Mouse (Mus musculus) small intestine, adult 2 months (tissue): Measurements from ENCODE around the gene Dnase1l2. TPM values are rescaled to one million over a fixed set of nuclear protein-coding genes. Genes with fewer than 3 reads are reported as not detected.

ENCODE experiments used
- H3K27ac ChIP-seq: fragments of 200-500 bp; 2 replicates; pipeline ENCODE4 v1.5.1; 2012; ENCODE audit warnings: low read depth, low read length, control low read depth, inconsistent platforms; ENCODE audit not compliant: insufficient read depth
- H3K27me3 ChIP-seq: fragments of 200-500 bp; 2 replicates; pipeline ENCODE4 v1.6.1; 2012; ENCODE audit warnings: mild to moderate bottlenecking, moderate library complexity, low read length, inconsistent platforms; ENCODE audit not compliant: control insufficient read depth, insufficient read depth
- H3K36me3 ChIP-seq: fragments of 200-500 bp; 2 replicates; pipeline ENCODE4 v1.6.1; 2012; ENCODE audit warnings: mild to moderate bottlenecking, low read length, control low read depth, inconsistent platforms; ENCODE audit not compliant: control insufficient read depth, insufficient read depth
- H3K4me1 ChIP-seq: fragments of 200-500 bp; 2 replicates; pipeline ENCODE4 v1.6.1; 2012; ENCODE audit warnings: low read length, inconsistent platforms, mixed read lengths; ENCODE audit not compliant: control insufficient read depth, insufficient read depth, insufficient read length
- H3K4me3 ChIP-seq: fragments of 200-500 bp; 2 replicates; pipeline ENCODE4 v1.5.1; 2012; ENCODE audit warnings: low read depth, mild to moderate bottlenecking, control low read depth, inconsistent platforms, low read length, moderate library complexity
- CTCF ChIP-seq: fragments of 200-500 bp; IDR thresholded peaks from 2 replicates; pipeline ENCODE4 v1.5.1; 2012; ENCODE audit warnings: low read depth, mild to moderate bottlenecking, control low read depth, inconsistent platforms, low read length, moderate library complexity, mixed read lengths; ENCODE audit not compliant: insufficient replicate concordance, insufficient read length; ENCODE audit errors: extremely low read depth
- POLR2A ChIP-seq: fragments of 200-500 bp; IDR thresholded peaks from 2 replicates; pipeline ENCODE4 v1.6.1; 2012; ENCODE audit warnings: low read depth, mild to moderate bottlenecking, control low read depth, inconsistent platforms, low read length, moderate library complexity
- WGBS: fragments of 180-500 bp; shearing (Covaris S2); methylation state at CpG from one replicate; pipeline ENCODE4 v1.1.7; 2018; 5-methylcytosine and 5-hydroxymethylcytosine counted together
- polyA plus RNA-seq: library from polyadenylated mRNA; depleted of rRNA; stranded (reverse); fragments of >200 nt; gene quantifications from 2 replicates; pipeline ENCODE4 v1.2.3, GENCODE M21; 2012

The Dnase1l2 gene
- polyA plus RNA-seq, 1 experiment: 4.8 TPM

DNA sequence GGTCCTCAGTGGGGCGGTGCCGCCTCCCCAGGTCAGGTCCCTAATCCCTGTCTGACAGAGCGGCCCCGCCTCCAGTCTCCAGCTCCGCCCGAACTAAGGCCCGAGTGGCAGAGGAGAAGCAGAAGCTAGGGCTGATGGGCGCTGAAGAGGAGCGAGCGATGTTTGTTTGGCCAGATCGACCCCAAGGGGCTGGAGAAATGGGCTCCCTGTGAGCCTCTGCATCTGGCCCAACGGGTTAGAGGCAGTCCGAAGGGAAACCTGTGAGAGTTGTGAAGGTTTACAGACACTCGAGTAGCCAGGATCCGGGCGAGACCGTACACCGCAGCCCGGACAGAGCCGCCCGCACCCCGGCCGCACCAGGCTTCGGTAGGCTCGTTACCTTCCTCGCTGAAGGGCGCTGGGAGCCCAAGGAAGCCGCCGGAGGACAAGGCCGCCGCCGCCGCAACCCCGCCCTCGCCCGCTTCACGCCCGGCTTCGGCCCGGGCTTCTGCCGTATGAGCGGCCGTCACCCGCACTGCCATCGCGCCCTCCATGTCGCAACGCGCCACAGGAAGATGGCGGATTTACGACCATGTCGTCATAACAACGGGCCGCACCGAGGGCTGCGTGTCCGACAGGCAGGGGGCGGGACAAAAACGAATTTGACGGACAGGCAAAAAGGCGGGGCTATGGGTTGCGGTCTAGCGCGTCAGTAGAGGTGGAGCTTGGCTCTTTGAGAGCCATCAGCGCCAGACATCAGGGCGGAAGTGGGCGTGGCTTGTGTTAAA, 12.0 kb upstream of the Dnase1l2 start:
- peak overlapping the region; percentile 89 for H3K4me3 ChIP-seq
- no peaks in the 10 kb centered on the region for H3K27me3 ChIP-seq
- H3K27ac ChIP-seq: peak overlapping the region; percentile 95
- under 1% methylated on average over 66 of the region's 67 CpGs for WGBS
- TF ChIP-seq POLR2A (peak; percentile 77), CTCF (no peak)
- peaks cover 10% of the 10 kb centered on the region for H3K36me3 ChIP-seq
- H3K4me1 ChIP-seq: 0 out of 2 replicates have a peak, but pooled peaks cover 2% of the 10 kb centered on the region

DNA sequence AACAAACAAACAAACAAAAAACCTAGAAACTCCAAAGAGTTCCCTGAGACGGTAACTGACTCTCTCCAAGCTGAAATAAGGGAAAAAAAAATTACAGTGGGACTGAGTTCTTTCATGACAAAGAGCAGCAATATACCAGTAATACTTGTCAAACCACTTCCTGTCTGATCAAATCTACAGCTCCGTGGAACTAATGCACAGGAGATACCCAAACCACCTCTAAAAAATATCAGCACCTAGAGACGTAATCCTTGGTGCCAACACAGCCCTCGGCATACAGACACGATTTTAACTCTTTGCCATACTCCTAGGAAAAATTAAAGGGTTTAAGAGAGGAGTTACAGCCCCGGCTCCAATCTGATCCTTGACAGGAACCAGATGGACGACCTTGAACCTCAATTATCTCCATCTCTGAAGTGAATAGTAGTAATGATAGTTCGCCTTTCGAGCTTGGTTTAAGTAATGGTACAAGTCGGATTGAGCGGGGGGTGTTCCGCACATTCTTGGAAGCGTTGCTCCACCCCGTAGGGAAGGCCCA, 11.4 kb upstream of the Dnase1l2 start:
- Histone ChIP-seq H3K36me3 (peaks cover 16% of the 10 kb centered on the region), H3K27ac (peak overlapping the region; percentile 95), H3K4me1 (0 out of 2 replicates have a peak, but pooled peaks cover 2% of the 10 kb centered on the region), H3K4me3 (peak overlapping the region; percentile 89), H3K27me3 (no peaks in the 10 kb centered on the region)
- TF ChIP-seq POLR2A (no peak), CTCF (no peak)
- under 1% methylated on average over 14 of the region's 14 CpGs for WGBS

GRCm38 (mm10) chr17:24453372-24453771, 10.5 kb upstream of the Dnase1l2 start:
- H3K4me1 ChIP-seq: 0 out of 2 replicates have a peak, but pooled peaks cover 2% of the 10 kb centered on the region
- no peak overlapping the region for H3K4me3 ChIP-seq
- H3K36me3 ChIP-seq: peaks cover 25% of the 10 kb centered on the region
- H3K27ac ChIP-seq: no peak overlapping the region
- no peak for TF ChIP-seq POLR2A
- no peak for TF ChIP-seq CTCF
- no peaks in the 10 kb centered on the region for H3K27me3 ChIP-seq
- 29% methylated on average over 2 of the region's 2 CpGs for WGBS

DNA sequence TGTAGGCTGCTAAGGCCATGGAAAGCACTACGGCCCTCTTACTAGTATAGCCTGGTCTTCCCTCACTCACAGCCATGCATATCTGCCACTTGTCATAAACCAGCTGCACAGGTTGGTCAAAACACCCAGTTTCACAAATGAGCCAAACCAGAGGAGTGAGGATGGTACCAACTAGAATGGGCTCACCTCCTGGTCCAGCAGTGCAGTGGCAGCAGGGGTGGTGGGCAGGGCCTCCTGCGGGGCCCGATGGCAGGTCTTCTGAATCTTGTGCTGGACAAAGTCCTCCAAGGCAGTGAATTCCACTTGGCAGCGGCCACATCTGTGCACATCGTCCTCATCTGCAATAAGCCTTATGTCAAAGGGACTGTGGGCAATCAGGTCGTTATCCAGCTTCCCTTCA, 8.3 kb upstream of the Dnase1l2 start:
- Histone ChIP-seq H3K36me3 (peaks cover 44% of the 10 kb centered on the region), H3K27me3 (no peaks in the 10 kb centered on the region), H3K4me3 (no peak overlapping the region), H3K27ac (no peak overlapping the region), H3K4me1 (0 out of 2 replicates have a peak, but pooled peaks cover 2% of the 10 kb centered on the region)
- 74% methylated on average over 6 of the region's 6 CpGs for WGBS
- TF ChIP-seq CTCF: no peak
- no peak for TF ChIP-seq POLR2A

GRCm38 (mm10) chr17:24449507-24449906, 6.6 kb upstream of the Dnase1l2 start:
- no peaks in the 10 kb centered on the region for H3K27me3 ChIP-seq
- no peak overlapping the region for H3K27ac ChIP-seq
- 88% methylated on average over 6 of the region's 6 CpGs for WGBS
- peaks cover 61% of the 10 kb centered on the region for H3K36me3 ChIP-seq
- H3K4me1 ChIP-seq: 0 out of 2 replicates have a peak, but pooled peaks cover 2% of the 10 kb centered on the region
- no peak overlapping the region for H3K4me3 ChIP-seq
- TF ChIP-seq CTCF (no peak), POLR2A (no peak)

DNA sequence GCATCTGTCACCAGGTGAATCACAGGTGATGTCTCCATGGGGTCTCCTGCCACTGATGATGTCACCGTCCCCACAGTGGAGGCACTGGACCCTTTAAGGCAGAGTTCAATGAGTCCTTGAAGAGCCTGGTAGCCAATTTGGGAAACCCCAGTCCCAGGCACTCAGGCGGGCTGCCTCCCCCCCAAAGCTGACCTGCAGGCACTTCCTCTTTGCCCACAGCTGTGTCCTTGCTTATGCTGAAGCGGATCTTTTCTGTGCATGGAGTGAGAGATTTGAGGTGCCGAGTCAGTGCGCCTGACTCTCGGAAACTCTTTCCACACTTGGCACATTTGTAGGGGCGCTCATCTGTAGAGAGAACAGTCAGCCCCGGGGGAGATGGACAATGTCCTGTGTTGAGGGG, 3.7 kb upstream of the Dnase1l2 start:
- no peaks in the 10 kb centered on the region for H3K4me1 ChIP-seq
- H3K4me3 ChIP-seq: no peak overlapping the region
- no peak overlapping the region for H3K27ac ChIP-seq
- peaks cover 70% of the 10 kb centered on the region for H3K36me3 ChIP-seq
- TF ChIP-seq CTCF (no peak), POLR2A (no peak)
- no peaks in the 10 kb centered on the region for H3K27me3 ChIP-seq
- WGBS: 90% methylated on average over 8 of the region's 8 CpGs

GRCm38 (mm10) chr17:24443409-24443808, 504 bp upstream of the Dnase1l2 start:
- 79% methylated on average over 4 of the region's 4 CpGs for WGBS
- Histone ChIP-seq H3K4me1 (no peaks in the 10 kb centered on the region), H3K27me3 (no peaks in the 10 kb centered on the region), H3K4me3 (no peak overlapping the region), H3K27ac (no peak overlapping the region), H3K36me3 (peaks cover 69% of the 10 kb centered on the region)
- no peak for TF ChIP-seq CTCF
- TF ChIP-seq POLR2A: no peak

DNA sequence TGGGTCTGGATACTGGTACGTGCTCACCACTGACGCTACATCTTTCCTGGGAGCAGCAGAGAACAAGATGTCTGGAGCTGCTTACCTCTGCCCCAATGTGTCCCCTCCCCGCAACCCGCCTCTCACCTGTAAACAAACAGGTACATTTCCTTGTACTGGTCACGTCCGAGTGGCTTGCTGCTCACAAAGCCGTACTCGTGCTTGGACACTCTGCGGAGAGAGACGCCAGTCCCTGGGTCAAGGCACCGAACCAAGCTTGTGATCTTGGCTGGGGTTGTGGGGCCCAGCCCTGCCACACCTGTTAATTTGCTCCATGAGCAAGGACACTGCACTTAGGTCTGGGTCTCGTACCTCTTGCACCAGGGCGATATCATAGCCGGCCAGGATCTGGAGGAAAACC, 798 bp downstream of the Dnase1l2 start:
- Histone ChIP-seq H3K27me3 (no peaks in the 10 kb centered on the region), H3K36me3 (peaks cover 69% of the 10 kb centered on the region), H3K27ac (no peak overlapping the region), H3K4me3 (no peak overlapping the region), H3K4me1 (no peaks in the 10 kb centered on the region)
- no peak for TF ChIP-seq POLR2A
- no peak for TF ChIP-seq CTCF
- 56% methylated on average over 14 of the region's 14 CpGs for WGBS
